Mouse (Mus musculus): Measurements from ENCODE around the gene Sla2.

- TF ChIP-seq POLR2A (IDR thresholded peaks at IDR 0.05; ENCODE audit: insufficient read depth, low read depth, low read length) (no peak), CTCF (IDR thresholded peaks at IDR 0.05; ENCODE audit: insufficient read depth, low read depth, low read length) (no peak)
Observed at GRCm38 (mm10) chr2:156903367-156903766, 16.4 kb upstream of the Sla2 start.
